Mouse (Mus musculus) hindbrain, embryonic 13.5 days (tissue): ENCODE measurements at regions not wholly inside any gene's neighbourhood (a gene's known extent, or its start where the extent isn't known, plus 50 kb on each side); places are given as distances from the start of the nearest gene placed in this dataset.
A peak's percentile ranks its signal among the peaks of the same experiment; 100 is the strongest.

ENCODE experiments used
- ATAC-seq: fragments of 200-750 bp; cut with Nextera tagmentation; 2 replicates; pipeline ENCODE4 v1.8.0; 2017; ENCODE audit warnings: moderate TSS enrichment; ENCODE audit not compliant: low FRiP score
- H3K27ac ChIP-seq: fragments of 300-500 bp; sonication (generic); 2 replicates; pipeline ENCODE4 v1.5.1; 2015; ENCODE audit warnings: inconsistent platforms, mild to moderate bottlenecking, moderate library complexity
- H3K27me3 ChIP-seq: fragments of 300-500 bp; sonication (generic); 2 replicates; pipeline ENCODE4 v1.6.1; 2015; ENCODE audit warnings: mild to moderate bottlenecking, inconsistent platforms
- H3K36me3 ChIP-seq: fragments of 300-500 bp; sonication (generic); 2 replicates; pipeline ENCODE4 v1.6.1; 2015; ENCODE audit warnings: mild to moderate bottlenecking, inconsistent platforms
- H3K4me1 ChIP-seq: fragments of 300-500 bp; sonication (generic); replicated peaks from 2 replicates; pipeline ENCODE4 v1.6.1; 2015; ENCODE audit warnings: inconsistent platforms
- H3K4me2 ChIP-seq: fragments of 300-500 bp; sonication (generic); 2 replicates; pipeline ENCODE4 v1.6.1; 2015; ENCODE audit warnings: inconsistent platforms, mild to moderate bottlenecking, moderate library complexity
- H3K4me3 ChIP-seq: fragments of 300-500 bp; sonication (generic); 2 replicates; pipeline ENCODE4 v1.5.1; 2015; ENCODE audit warnings: mild to moderate bottlenecking, inconsistent platforms
- H3K9ac ChIP-seq: fragments of 300-500 bp; sonication (generic); 2 replicates; pipeline ENCODE4 v1.6.1; 2015; ENCODE audit warnings: mild to moderate bottlenecking, inconsistent platforms
- H3K9me3 ChIP-seq: fragments of 300-500 bp; sonication (generic); 2 replicates; pipeline ENCODE4 v1.6.1; 2016; ENCODE audit warnings: inconsistent platforms
- WGBS: fragments of 180-500 bp; shearing (Covaris S2); methylation state at CpG from one replicate; pipeline ENCODE4 v1.1.7; 2015; 5-methylcytosine and 5-hydroxymethylcytosine counted together

GRCm38 (mm10) chr2:56576588-56576987 is 547.2 kb downstream of the Nr4a2 start:
- no peak for ATAC-seq
- H3K9ac ChIP-seq: no peak overlapping the region
- no peak overlapping the region for H3K4me3 ChIP-seq
- no peak overlapping the region for H3K4me2 ChIP-seq
- H3K4me1 ChIP-seq: 0 out of 2 replicates have a peak, but pooled peaks cover 3% of the 10 kb centered on the region
- no peaks in the 10 kb centered on the region for H3K36me3 ChIP-seq
- no peaks in the 10 kb centered on the region for H3K9me3 ChIP-seq
- H3K27ac ChIP-seq: no peak overlapping the region
- WGBS: 44% methylated on average over 3 of the region's 3 CpGs
- H3K27me3 ChIP-seq: no peaks in the 10 kb centered on the region

- Histone ChIP-seq H3K4me3 (no peak overlapping the region), H3K4me1 (0 out of 2 replicates have a peak, but pooled peaks cover 3% of the 10 kb centered on the region)
- peak; percentile 49; the same call in 1 of the 2 replicates for ATAC-seq
Measured at GRCm38 (mm10) chr2:56572757-56573156, 551.0 kb downstream of the Nr4a2 start.

GRCm38 (mm10) chr2:56561321-56561720 is 562.5 kb downstream of the Nr4a2 start:
- WGBS: 80% methylated on average over 2 of the region's 2 CpGs
- H3K4me2 ChIP-seq: no peak overlapping the region

More at GRCm38 (mm10) chr2:56572757-56573156, 551.0 kb downstream of the Nr4a2 start:
- WGBS: 47% methylated on average over 2 of the region's 2 CpGs
- Histone ChIP-seq H3K27ac (no peak overlapping the region), H3K9me3 (no peaks in the 10 kb centered on the region), H3K36me3 (no peaks in the 10 kb centered on the region), H3K9ac (no peak overlapping the region), H3K4me2 (no peak overlapping the region), H3K27me3 (no peaks in the 10 kb centered on the region)

GRCm38 (mm10) chr2:56552197-56552964 is 571.4 kb downstream of the Nr4a2 start:
- Histone ChIP-seq H3K4me1 (no peaks in the 10 kb centered on the region), H3K27me3 (no peaks in the 10 kb centered on the region), H3K9ac (no peak overlapping the region), H3K36me3 (no peaks in the 10 kb centered on the region), H3K9me3 (no peaks in the 10 kb centered on the region), H3K4me3 (no peak overlapping the region), H3K4me2 (no peak overlapping the region), H3K27ac (no peak overlapping the region)
- no peak for ATAC-seq
- 62% methylated on average over 7 of the region's 7 CpGs for WGBS

More at GRCm38 (mm10) chr2:56561321-56561720, 562.5 kb downstream of the Nr4a2 start:
- Histone ChIP-seq H3K9me3 (no peaks in the 10 kb centered on the region), H3K9ac (no peak overlapping the region), H3K27ac (no peak overlapping the region), H3K4me1 (no peaks in the 10 kb centered on the region), H3K4me3 (no peak overlapping the region), H3K27me3 (no peaks in the 10 kb centered on the region), H3K36me3 (no peaks in the 10 kb centered on the region)
- no peak for ATAC-seq

GRCm38 (mm10) chr2:56550163-56550562 is 573.6 kb downstream of the Nr4a2 start:
- H3K4me1 ChIP-seq: no peaks in the 10 kb centered on the region
- 93% methylated on average over 2 of the region's 2 CpGs for WGBS
- no peak overlapping the region for H3K27ac ChIP-seq
- H3K4me3 ChIP-seq: no peak overlapping the region
- ATAC-seq: no peak
- H3K4me2 ChIP-seq: no peak overlapping the region
- no peak overlapping the region for H3K9ac ChIP-seq
- no peaks in the 10 kb centered on the region for H3K27me3 ChIP-seq
- H3K9me3 ChIP-seq: no peaks in the 10 kb centered on the region
- no peaks in the 10 kb centered on the region for H3K36me3 ChIP-seq

- no peak overlapping the region for H3K9ac ChIP-seq
- no peak overlapping the region for H3K4me3 ChIP-seq
- peaks cover 10% of the 10 kb centered on the region; the same call in 1 of the 2 replicates for H3K4me1 ChIP-seq
- no peaks in the 10 kb centered on the region for H3K9me3 ChIP-seq
- 44% methylated on average over 2 of the region's 2 CpGs for WGBS
- no peak overlapping the region for H3K27ac ChIP-seq
- no peaks in the 10 kb centered on the region for H3K27me3 ChIP-seq
- ATAC-seq: no peak
- no peaks in the 10 kb centered on the region for H3K36me3 ChIP-seq
- no peak overlapping the region for H3K4me2 ChIP-seq
Measured at GRCm38 (mm10) chr2:56540714-56541113, 583.1 kb downstream of the Nr4a2 start.

GRCm38 (mm10) chr2:56539828-56540227 is 584.0 kb downstream of the Nr4a2 start:
- Histone ChIP-seq H3K36me3 (no peaks in the 10 kb centered on the region), H3K27ac (no peak overlapping the region), H3K4me1 (peaks cover 10% of the 10 kb centered on the region; the same call in 1 of the 2 replicates), H3K27me3 (no peaks in the 10 kb centered on the region), H3K4me2 (no peak overlapping the region), H3K9me3 (no peaks in the 10 kb centered on the region), H3K4me3 (no peak overlapping the region), H3K9ac (no peak overlapping the region)
- 61% methylated on average over 8 of the region's 8 CpGs for WGBS
- ATAC-seq: peak; percentile 65; the same call in 1 of the 2 replicates

GRCm38 (mm10) chr2:56519428-56519827 is 604.4 kb downstream of the Nr4a2 start:
- H3K4me1 ChIP-seq: no peaks in the 10 kb centered on the region
- H3K9me3 ChIP-seq: no peaks in the 10 kb centered on the region
- peak; percentile 69; the same call in 1 of the 2 replicates for ATAC-seq
- H3K9ac ChIP-seq: no peak overlapping the region
- H3K27me3 ChIP-seq: no peaks in the 10 kb centered on the region
- 51% methylated on average over 7 of the region's 7 CpGs for WGBS
- no peak overlapping the region for H3K4me3 ChIP-seq
- H3K4me2 ChIP-seq: no peak overlapping the region
- no peak overlapping the region for H3K27ac ChIP-seq
- no peaks in the 10 kb centered on the region for H3K36me3 ChIP-seq
